Mouse (Mus musculus): Measurements from ENCODE around the gene Otulinl. TPM values are rescaled to one million over a fixed set of nuclear protein-coding genes. Genes with fewer than 3 reads are reported as not detected.

Gene Otulinl
- polyA plus RNA-seq, 1 experiment = 0.06 TPM

- Histone ChIP-seq H3ac (ENCODE audit: control insufficient read depth, insufficient read length) (no peak overlapping the region), H3K4me3 (no peak overlapping the region), H3K4me2 (ENCODE audit: low read depth) (no peak overlapping the region), H3K79me2 (ENCODE audit: control insufficient read depth, insufficient read depth) (no peaks in the 10 kb centered on the region), H3K27me3 (ENCODE audit: control insufficient read depth, insufficient read depth, insufficient read length) (peaks cover 48% of the 10 kb centered on the region), H3K36me3 (ENCODE audit: control insufficient read depth, insufficient read depth) (no peaks in the 10 kb centered on the region)
- TF ChIP-seq MYOG (IDR thresholded peaks at IDR 0.05; ENCODE audit: control insufficient read depth in 1 of 3, insufficient read depth in 1 of 3, insufficient read length in 2 of 3, low read depth in 2 of 3) = no peak
- no peak for TF ChIP-seq TCF12 (IDR thresholded peaks at IDR 0.05; ENCODE audit: insufficient read depth, poor library complexity, severe bottlenecking)
- no peak for TF ChIP-seq SRF (IDR thresholded peaks at IDR 0.05; ENCODE audit: control insufficient read depth, insufficient read length, low read depth)
- no peak for TF ChIP-seq POLR2A (IDR thresholded peaks at IDR 0.05; ENCODE audit: insufficient read length, low read depth)
- TF ChIP-seq MYOD1 (IDR thresholded peaks at IDR 0.05; ENCODE audit: control insufficient read depth in 1 of 3, insufficient read length in 2 of 3, low read depth in 2 of 3) = no peak
- no peak for TF ChIP-seq POLR2AphosphoS2 (IDR thresholded peaks at IDR 0.05; ENCODE audit: insufficient read length, low read depth)
Measured at GRCm38 (mm10) chr15:27676211-27676610, 5.2 kb downstream of the Otulinl start.

- TF ChIP-seq E2F4 (IDR thresholded peaks at IDR 0.05; ENCODE audit: insufficient read depth) (no peak), REST (IDR thresholded peaks at IDR 0.05; ENCODE audit: insufficient read depth, insufficient read length) (no peak), SRF (IDR thresholded peaks at IDR 0.05; ENCODE audit: control insufficient read depth, insufficient read length, low read depth) (no peak), MYOD1 (IDR thresholded peaks at IDR 0.05; ENCODE audit: control insufficient read depth in 1 of 3, insufficient read length in 2 of 3, low read depth in 2 of 3) (no peak), TCF3 (IDR thresholded peaks at IDR 0.05; ENCODE audit: insufficient read length, low read depth) (no peak)
- no peaks in the 10 kb centered on the region for H3K36me3 ChIP-seq (ENCODE audit: control insufficient read depth, insufficient read depth)
- no peak overlapping the region for H3K4me3 ChIP-seq
Measured at GRCm38 (mm10) chr15:27675122-27675521, 6.3 kb downstream of the Otulinl start.

GRCm38 (mm10) chr15:27674041-27674440, 7.3 kb downstream of the Otulinl start:
- no peak overlapping the region for H3K4me2 ChIP-seq (ENCODE audit: low read depth)
- H3K36me3 ChIP-seq (ENCODE audit: control insufficient read depth, insufficient read depth) = no peaks in the 10 kb centered on the region
- TF ChIP-seq USF1 (IDR thresholded peaks at IDR 0.05; ENCODE audit: low read depth) = no peak
- TF ChIP-seq SRF (IDR thresholded peaks at IDR 0.05; ENCODE audit: control insufficient read depth, insufficient read length, low read depth) = no peak
- no peak for TF ChIP-seq MYOD1 (IDR thresholded peaks at IDR 0.05; ENCODE audit: control insufficient read depth in 1 of 3, insufficient read length in 2 of 3, low read depth in 2 of 3)
- no peak overlapping the region for H3K4me3 ChIP-seq
- H3ac ChIP-seq (ENCODE audit: control insufficient read depth, insufficient read length) = no peak overlapping the region
- H3K79me2 ChIP-seq (ENCODE audit: control insufficient read depth, insufficient read depth) = no peaks in the 10 kb centered on the region
- peaks cover 41% of the 10 kb centered on the region for H3K27me3 ChIP-seq (ENCODE audit: control insufficient read depth, insufficient read depth, insufficient read length)

More at GRCm38 (mm10) chr15:27675122-27675521, 6.3 kb downstream of the Otulinl start:
- no peak overlapping the region for H3ac ChIP-seq (ENCODE audit: control insufficient read depth, insufficient read length)
- H3K27me3 ChIP-seq (ENCODE audit: control insufficient read depth, insufficient read depth, insufficient read length) = peaks cover 37% of the 10 kb centered on the region
- no peaks in the 10 kb centered on the region for H3K79me2 ChIP-seq (ENCODE audit: control insufficient read depth, insufficient read depth)
- H3K4me2 ChIP-seq (ENCODE audit: low read depth) = no peak overlapping the region

GRCm38 (mm10) chr15:27673151-27673550, 8.2 kb downstream of the Otulinl start:
- no peaks in the 10 kb centered on the region for H3K79me2 ChIP-seq (ENCODE audit: control insufficient read depth, insufficient read depth)
- H3K4me2 ChIP-seq (ENCODE audit: low read depth) = no peak overlapping the region
- H3K4me3 ChIP-seq = no peak overlapping the region
- no peaks in the 10 kb centered on the region for H3K36me3 ChIP-seq (ENCODE audit: control insufficient read depth, insufficient read depth)
- no peak overlapping the region for H3ac ChIP-seq (ENCODE audit: control insufficient read depth, insufficient read length)
- H3K27me3 ChIP-seq (ENCODE audit: control insufficient read depth, insufficient read depth, insufficient read length) = peaks cover 40% of the 10 kb centered on the region
- no peak for TF ChIP-seq CEBPB (IDR thresholded peaks at IDR 0.05; ENCODE audit: insufficient read depth, poor library complexity, severe bottlenecking)
- TF ChIP-seq TCF3 (IDR thresholded peaks at IDR 0.05; ENCODE audit: insufficient read length, low read depth) = no peak
- TF ChIP-seq MYOG (IDR thresholded peaks at IDR 0.05; ENCODE audit: control insufficient read depth in 1 of 3, insufficient read depth in 1 of 3, insufficient read length in 2 of 3, low read depth in 2 of 3) = no peak
- TF ChIP-seq MAX (IDR thresholded peaks at IDR 0.05; ENCODE audit: low read depth) = no peak
- TF ChIP-seq MYOD1 (IDR thresholded peaks at IDR 0.05; ENCODE audit: control insufficient read depth in 1 of 3, insufficient read length in 2 of 3, low read depth in 2 of 3) = no peak
- no peak for TF ChIP-seq E2F4 (IDR thresholded peaks at IDR 0.05; ENCODE audit: insufficient read depth)
- no peak for TF ChIP-seq REST (IDR thresholded peaks at IDR 0.05; ENCODE audit: insufficient read depth, insufficient read length)
- no peak for TF ChIP-seq USF1 (IDR thresholded peaks at IDR 0.05; ENCODE audit: low read depth)
- no peak for TF ChIP-seq POLR2A (IDR thresholded peaks at IDR 0.05; ENCODE audit: insufficient read length, low read depth)
- no peak for TF ChIP-seq TCF12 (IDR thresholded peaks at IDR 0.05; ENCODE audit: insufficient read depth, poor library complexity, severe bottlenecking)
- no peak for TF ChIP-seq POLR2AphosphoS2 (IDR thresholded peaks at IDR 0.05; ENCODE audit: insufficient read length, low read depth)
- no peak for TF ChIP-seq SRF (IDR thresholded peaks at IDR 0.05; ENCODE audit: control insufficient read depth, insufficient read length, low read depth)

- Histone ChIP-seq H3K4me2 (ENCODE audit: low read depth) (no peak overlapping the region), H3ac (ENCODE audit: control insufficient read depth, insufficient read length) (no peak overlapping the region), H3K36me3 (ENCODE audit: control insufficient read depth, insufficient read depth) (no peaks in the 10 kb centered on the region), H3K79me2 (ENCODE audit: control insufficient read depth, insufficient read depth) (no peaks in the 10 kb centered on the region), H3K27me3 (ENCODE audit: control insufficient read depth, insufficient read depth, insufficient read length) (peaks cover 38% of the 10 kb centered on the region), H3K4me3 (no peak overlapping the region)
- TF ChIP-seq POLR2AphosphoS2 (IDR thresholded peaks at IDR 0.05; ENCODE audit: insufficient read length, low read depth) (no peak), SRF (IDR thresholded peaks at IDR 0.05; ENCODE audit: control insufficient read depth, insufficient read length, low read depth) (no peak), E2F4 (IDR thresholded peaks at IDR 0.05; ENCODE audit: insufficient read depth) (no peak), REST (IDR thresholded peaks at IDR 0.05; ENCODE audit: insufficient read depth, insufficient read length) (no peak), MYOG (IDR thresholded peaks at IDR 0.05; ENCODE audit: control insufficient read depth in 1 of 3, insufficient read depth in 1 of 3, insufficient read length in 2 of 3, low read depth in 2 of 3) (no peak), CEBPB (IDR thresholded peaks at IDR 0.05; ENCODE audit: insufficient read depth, poor library complexity, severe bottlenecking) (no peak), TCF3 (IDR thresholded peaks at IDR 0.05; ENCODE audit: insufficient read length, low read depth) (no peak), TCF12 (IDR thresholded peaks at IDR 0.05; ENCODE audit: insufficient read depth, poor library complexity, severe bottlenecking) (no peak), USF1 (IDR thresholded peaks at IDR 0.05; ENCODE audit: low read depth) (no peak), MAX (IDR thresholded peaks at IDR 0.05; ENCODE audit: low read depth) (no peak), POLR2A (IDR thresholded peaks at IDR 0.05; ENCODE audit: insufficient read length, low read depth) (no peak)
Measured at GRCm38 (mm10) chr15:27672259-27672658, 9.1 kb downstream of the Otulinl start.
